Mouse (Mus musculus): Measurements from ENCODE around the gene Cactin. TPM values are rescaled to one million over a fixed set of nuclear protein-coding genes. Genes with fewer than 3 reads are reported as not detected.

Cactin gene
- total RNA-seq, 2 experiments from 2014 or later: 20.7 to 21.0 TPM

DNA sequence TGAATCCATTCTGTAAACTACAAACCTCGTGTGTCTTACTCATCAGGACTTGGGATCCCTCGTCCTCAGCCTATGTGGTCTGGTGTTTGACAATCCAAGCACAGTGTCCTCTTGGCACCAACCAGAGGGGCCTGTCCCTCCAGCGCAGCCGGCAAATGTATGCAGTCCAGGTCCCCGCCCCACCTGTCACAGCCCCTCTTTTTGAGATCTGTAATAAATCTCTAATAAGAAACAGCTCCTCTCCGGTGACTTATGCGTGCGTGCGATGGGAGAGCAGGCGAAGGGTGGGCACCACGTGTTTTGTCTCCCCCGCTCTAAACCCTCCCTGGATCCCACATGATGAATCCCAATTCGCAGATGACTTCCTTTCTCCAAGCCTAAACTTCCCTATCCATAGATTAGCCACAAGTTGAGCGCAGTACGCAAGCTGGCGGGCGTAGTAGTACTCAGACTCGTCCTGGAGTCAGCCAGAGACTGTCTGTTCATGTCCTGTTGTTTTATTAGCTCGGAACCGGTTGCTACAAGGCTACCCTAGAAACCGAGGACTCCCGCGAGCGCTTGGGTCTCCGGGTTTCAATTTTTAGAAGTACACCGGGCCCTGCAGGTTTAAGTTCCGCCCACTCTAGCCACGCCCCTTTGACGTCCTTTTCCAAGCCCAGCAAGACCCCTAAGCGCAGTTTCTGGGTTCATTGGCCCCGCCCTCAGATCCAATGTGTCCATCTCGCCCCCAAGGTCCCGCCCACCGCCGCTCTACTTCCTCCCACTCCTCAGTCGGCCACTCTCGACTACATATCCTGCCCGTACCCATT lies 958 bp upstream of the Cactin start:
- peak; percentile 97 for DNase-seq

DNA sequence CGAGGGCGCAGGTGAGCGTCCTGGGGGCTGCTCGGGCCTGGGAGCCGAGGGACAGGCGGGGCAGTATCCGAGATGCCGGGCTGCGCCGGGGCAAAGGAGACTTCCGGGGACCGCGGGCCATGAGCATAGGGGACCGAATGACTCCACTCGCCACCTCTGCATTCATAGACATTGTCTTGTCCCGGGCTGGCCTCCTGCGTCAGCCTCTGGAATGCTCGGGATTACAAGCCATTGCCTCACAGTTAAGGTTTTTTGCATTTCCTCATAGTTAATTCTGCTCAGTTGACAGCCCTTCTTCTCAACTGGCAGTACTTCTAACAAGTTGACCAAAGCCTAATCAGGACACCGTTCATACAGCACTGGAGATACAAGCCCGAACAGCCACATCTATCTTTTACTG lies 533 bp downstream of the Cactin start:
- DNase-seq: no peak

DNA sequence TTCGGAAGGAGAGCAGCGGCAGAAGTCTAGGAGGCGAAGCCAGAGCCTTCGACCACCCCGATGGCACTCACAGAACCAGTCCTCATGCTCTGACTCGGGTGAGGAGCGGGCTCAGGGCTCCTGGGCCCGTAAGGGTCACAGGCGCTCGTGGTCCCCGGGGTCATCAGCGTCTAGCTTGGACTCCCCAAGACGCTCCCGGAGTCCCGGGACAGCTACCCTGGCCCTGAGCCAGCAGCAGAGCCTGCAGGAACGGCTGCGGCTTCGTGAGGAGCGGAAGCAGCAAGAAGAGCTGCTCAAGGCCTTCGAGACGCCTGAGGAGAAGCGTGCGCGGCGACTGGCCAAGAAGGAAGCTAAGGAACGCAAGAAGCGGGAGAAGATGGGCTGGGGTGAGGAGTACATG lies 1.5 kb downstream of the Cactin start:
- DNase-seq: no peak

DNA sequence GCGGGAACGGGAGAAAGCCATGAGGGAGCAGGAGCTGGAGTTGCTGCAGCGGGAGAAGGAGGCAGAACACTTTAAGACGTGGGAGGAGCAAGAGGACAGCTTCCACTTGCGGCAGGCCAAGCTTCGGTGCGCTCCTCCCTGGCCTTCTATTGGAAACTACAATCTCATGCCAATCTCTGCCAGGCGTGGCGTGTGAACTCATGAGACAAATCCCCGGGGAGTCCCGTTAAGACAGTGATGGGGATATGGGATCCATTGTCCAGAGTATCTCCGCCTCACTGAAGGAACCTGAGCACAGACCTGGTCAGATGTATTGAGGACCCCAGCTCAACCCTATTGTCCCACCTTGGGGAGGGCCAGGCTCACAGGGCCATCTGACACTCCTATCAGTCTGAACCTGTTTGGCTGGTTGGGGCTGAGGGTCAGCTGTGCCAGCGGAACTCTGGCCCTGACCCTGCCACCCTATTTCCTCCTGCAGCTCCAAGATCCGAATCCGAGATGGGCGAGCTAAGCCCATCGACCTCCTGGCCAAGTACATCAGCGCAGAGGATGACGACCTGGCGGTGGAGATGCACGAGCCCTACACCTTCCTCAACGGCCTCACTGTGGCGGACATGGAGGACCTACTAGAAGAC lies 2.4 kb downstream of the Cactin start:
- DNase-seq: no peak

DNA sequence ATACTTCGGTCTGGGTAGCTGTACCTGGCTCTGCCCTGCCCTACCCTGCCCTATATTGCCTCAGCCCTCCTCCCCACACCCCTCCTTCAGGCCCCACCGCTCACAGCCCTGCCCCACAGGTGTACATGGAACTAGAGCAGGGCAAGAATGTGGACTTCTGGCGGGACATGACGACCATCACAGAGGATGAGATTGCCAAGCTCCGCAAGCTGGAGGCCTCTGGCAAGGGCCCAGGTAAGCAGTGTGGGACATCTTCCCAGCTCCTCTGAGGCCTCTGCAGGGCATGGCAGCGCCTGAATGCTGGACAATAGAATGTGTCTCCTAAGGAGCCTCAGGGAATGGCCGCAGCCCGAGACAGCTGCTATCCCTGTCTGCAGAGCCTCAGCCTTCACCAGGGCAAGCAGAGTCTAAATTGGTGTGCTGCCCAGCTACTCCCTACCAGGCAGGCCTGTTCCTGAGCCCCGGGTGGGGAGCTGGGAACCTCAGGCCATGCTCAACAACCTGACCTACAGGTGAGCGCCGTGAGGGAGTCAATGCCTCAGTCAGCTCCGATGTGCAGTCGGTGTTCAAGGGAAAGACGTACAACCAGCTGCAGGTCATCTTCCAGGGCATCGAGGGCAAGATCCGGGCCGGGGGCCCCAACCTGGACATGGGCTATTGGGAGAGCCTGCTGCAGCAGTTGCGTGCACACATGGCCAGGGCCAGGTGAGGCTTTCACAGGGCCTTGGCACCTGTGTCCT lies 3.1 kb downstream of the Cactin start:
- DNase-seq: no peak

DNA sequence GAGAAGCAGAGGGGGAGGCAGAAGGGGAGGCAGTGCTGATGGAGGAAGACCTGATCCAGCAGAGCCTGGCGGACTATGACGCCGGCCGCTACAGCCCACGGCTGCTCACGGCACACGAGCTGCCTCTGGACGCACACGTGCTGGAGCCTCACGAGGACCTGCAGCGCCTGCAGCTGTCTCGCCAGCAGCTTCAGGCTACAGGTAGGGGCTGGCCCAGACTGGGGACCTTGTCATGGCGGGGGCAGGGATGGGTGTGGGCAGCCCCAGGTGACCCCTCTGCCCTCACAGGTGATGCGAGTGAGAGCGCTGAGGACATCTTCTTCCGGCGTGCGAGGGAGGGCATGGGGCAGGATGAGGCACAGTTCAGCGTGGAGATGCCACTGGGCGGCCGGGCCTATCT lies 4.3 kb downstream of the Cactin start:
- DNase-seq: no peak

DNA sequence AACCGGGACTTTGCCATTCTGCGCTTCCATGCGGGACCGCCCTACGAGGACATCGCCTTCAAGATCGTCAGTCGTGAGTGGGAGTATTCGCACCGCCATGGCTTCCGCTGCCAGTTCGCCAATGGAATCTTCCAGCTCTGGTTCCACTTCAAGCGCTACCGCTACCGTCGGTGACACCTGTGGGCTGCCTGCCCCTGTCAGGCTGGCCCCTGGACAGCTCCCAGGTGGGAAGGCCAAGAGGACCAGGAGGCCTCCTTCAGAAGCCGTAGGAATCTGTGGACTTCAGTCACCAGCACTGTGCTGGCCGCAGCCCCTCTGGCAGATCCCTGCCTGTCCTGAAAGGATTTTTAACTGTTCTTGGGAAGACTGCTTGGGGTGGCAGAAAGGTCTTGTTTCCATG lies 4.9 kb downstream of the Cactin start:
- no peak for DNase-seq

DNA sequence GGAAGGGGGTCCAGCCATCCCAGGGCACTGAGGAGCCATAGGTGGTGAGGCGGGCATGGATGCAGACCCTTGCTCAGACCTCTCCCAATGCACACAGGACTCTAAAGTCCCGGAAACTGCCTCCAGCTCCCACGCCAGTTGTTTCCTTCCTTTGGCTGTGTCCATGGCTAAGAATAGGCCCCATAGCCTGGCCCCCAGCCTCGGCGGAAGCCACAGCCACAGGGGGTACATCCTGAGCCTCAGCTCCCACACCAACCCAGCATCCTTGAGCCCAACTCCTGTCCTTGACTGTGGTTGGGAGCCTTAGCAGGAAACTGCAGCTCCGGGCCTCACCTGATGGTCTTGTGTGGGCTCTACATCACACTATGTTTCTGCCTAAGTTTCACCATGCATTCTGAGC lies 6.0 kb downstream of the Cactin start:
- peak; percentile 67 for DNase-seq

DNA sequence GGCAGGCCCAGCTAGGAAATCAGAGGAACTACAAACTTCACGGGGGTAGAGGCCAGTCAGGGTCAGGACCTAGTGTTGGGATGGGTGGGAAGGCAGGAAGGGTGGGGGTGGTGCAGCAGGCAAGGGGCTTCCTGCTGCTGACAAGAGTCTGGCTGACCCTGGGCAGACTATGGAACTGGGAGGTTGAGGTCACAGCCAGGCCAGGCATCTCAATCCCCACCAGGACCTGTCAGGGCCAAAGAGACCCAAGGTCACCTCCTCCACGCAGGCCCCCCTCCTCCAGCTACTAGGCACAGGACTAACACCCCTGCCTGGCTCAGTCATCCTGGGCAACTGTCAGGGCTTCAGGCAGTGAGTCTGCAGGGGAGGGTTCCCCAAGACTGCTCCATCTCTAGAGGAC lies 7.1 kb downstream of the Cactin start:
- no peak for DNase-seq

DNA sequence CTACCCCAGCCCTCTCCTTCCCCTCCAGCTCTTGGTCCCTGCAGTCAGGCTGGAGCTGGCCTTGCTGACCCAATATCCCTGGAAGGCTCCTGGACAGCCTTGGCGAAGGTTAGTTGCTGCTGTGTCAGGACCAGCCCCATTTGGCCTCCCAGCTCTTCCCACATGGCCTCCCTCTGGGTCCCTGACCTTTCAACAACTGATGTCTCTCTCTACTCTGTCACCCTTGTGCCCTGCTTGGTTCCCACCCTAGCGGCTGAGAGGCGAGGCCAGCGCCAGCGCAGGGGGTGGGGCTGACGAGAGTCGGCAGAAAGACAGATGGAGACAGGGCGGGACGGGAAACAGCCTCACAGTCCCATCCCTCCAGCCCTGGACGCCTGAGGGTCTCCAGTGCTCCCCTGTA lies 7.5 kb downstream of the Cactin start, which contains the start of gene Tbxa2r:
Gene Tbxa2r, plus strand, starts transcription at position 346 of the 400 bp plus-strand sequence.
- DNase-seq: peak; percentile 74

DNA sequence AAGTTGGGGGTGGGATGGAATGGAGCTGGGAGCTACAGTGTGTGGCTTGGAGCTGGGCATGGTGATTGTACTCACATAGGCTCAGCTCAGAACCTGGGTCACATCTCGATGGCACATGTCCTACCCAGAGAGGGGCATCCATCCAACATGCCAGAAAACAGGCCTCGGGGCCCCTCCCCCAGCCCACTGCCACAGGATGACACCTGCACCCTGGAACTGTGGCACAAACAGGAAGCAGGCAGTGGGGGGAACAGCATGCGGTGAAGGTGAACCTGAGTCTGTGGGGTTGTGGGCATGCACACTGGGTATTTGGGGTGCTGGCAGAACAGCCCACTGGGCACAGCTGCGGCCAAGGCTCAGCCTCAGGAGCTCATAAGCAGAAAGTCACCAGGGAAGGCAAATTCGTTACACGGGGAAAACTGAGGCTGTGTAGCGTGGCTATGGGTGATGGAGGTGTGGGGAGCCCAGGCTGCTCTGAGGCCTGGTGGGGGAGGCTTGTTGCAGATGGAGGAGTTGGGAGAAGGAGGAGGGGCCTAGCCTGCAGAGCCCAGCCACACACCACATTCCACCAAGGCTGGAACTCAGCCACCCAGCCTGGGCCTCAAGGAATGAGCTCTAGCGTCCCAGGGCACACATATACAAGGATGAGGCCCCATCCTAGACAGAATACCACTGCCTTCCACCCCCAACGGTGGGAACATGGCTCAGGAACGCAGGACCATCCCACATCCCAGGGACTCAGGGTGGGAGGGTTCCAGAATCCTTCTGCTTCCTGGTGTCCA lies 8.5 kb downstream of the Cactin start:
- DNase-seq: peak; percentile 72

DNA sequence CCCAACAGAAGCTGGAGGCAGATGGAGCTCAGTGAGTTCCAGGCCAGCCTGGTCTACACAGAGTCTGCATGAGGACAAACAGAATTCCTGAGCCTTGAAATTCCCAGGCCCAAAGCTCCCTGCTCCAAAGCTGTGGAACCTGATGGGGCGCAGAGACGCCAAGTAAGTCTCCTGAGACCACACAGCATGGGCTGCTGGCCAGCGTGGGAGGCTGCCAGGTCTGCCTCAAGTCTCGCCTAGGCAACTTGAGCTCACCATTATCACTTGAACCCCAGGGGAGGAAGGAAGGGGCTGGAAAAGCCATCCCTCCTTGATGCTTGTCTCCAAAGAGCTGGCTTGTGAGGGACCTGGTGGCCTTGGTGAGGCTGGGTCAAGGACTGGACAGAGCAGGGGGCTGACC lies 9.1 kb downstream of the Cactin start:
- DNase-seq: peak; percentile 66

DNA sequence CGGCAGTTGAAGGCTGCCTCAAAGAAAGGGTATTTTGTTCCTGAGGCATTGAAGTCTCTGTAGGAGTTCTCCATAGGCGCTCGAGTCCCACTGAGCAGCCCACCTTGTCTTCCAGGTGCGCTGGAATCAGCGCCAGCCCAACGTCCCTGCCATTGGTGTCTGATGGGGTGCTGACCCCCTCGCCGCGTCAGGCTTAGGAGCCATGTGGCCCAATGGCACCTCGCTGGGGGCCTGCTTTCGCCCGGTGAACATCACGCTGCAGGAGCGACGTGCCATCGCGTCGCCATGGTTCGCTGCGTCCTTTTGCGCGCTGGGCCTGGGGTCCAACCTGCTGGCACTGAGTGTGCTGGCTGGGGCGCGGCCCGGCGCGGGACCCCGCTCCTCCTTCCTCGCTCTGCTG lies 11.4 kb downstream of the Cactin start:
- DNase-seq: no peak

DNA sequence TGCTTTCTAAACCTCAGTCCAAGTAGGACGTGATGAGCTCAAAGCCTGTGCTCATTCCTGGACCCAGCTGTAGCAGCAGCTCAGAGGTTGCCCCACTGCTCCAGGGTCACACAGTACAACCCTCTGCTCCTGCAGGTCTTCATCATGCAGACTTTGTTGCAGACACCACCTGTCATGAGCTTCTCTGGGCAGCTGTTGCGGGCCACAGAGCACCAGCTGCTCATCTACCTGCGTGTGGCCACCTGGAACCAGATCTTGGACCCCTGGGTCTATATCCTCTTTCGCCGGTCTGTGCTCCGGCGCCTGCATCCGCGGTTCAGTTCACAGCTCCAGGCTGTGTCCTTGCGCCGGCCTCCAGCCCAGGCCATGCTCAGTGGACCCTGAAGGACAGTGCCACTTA lies 13.4 kb downstream of the Cactin start:
- no peak for DNase-seq

DNA sequence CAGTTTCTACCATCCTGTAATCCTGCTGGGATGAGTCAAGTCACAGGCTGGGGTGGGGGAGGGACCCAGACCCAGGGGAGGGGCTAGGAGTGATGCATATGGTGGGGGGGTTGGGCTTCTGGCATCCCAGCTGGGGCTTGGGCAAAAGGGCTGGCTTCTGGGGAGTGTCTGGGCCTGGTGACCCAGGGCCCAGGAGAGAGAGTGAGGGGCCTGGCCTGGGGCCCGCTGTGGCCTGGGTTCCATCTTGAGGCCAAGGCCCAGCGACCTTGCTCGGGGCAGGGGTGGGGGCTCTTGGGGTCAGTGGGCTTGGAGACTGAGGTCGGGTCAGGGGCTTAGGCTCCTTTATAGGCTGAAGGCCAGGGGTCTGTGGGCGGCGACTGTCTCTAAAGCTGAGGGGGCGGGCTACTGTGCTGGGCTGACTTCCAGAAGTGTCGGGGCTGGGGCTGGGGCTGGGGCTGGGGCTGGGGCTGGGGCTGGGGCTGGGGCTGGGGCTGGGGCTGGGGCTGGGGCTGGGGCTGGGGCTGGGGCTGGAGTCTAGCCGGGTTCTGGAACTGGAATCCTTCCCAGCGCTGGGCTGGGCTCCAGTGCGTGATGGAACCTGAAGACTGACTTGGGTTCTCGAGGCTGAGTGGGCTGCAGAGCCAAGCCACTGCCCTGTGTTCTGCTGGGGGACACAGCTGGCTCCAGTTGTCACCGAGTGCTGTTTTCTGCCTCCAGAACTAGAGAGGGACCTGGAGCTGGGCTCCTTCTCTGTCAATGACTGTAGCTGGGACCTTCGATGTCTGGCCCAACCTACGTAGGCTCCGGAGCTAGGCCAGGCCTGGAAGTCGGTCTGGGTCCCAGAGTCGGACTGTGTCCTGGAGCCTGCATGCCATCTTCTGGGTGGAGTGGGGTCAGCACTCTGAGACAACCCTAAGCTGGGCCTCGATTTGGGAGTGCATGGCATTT lies 14.8 kb downstream of the Cactin start:
- peak; percentile 68 for DNase-seq

DNA sequence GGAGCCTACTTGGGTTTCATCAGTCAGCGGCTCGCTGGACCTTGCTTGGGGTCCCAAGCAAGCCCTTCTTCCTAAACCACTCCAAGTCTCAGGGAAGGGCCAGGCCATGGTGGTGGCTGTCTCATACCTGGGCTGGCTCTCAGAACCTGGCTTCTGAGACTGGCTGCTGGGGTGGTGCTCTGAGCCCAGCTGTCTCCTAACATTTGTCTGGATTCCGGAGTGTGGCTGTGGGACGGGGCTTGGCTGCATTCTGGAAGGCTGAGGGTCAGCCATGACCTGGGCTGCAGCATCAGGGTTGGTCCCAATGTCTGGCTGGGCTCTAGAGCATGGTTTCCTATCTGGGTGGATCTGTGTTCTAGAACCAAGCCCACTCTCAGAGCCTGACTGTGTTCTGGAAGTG lies 15.7 kb downstream of the Cactin start:
- DNase-seq: no peak

DNA sequence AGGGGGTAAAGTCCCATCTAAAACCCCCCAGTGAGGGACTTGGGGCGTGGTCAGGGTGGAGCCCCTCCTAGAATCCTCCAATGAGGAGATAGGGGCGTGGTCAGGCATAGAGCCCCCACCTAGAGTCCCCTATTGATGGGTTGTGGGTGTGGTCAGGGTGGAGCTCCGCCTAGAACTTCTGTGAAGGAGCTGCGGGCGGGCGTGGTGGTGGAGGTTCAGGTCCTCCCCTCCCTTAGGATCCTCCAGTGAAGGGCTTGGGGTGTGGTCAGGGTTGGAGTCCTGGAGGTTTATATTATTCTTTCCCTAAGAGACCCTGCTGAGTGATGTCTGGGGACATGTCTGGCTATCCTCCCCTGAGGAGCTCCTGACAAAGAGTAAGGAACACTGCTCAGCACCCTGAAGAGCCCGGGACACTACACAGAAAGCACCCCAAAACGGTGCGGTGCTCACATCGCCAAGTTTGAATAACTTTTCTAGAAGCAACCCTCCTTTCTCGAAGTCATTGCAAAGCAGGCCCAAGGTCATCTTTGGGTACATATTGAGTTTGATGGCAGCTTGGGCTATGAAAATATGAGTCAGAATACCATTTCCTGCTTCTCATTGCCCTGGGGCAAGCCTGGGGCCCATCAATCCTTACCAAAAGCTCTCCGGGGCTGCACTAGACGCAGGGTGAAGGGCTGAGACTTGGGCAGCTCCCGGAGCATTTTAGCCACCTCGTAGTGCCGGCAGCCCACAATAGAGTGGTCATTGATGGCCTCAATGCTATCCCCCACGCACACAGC lies 19.8 kb downstream of the Cactin start:
- DNase-seq: no peak

DNA sequence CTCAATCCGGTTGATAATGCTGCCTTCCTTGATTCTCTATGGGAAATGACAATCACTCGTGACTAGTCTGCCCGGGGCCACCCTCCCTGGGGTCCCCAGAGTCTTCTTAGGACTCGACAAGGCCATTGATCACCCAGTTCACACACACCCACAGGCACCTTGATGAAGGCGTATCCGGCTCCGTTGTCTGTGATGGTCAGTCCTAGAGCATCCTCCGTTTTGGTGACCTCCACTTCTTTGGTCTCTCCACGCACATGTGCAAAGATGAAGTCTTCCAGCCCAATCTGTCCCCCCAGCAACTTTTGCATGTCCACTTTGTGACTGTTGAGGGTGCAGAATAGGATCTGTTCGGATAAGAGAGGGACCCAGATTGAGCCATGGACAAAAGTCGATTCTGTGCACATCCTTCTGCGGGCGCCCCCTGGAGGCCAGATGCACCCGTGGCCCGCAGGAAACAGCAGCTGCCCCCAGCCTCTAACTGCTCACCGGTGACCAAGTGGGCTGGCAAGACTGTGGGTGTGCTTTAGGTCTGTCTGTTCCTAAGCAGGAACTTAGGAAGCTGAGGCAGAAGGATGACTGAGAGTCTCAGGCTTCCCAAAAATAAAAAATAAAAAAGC lies 20.5 kb downstream of the Cactin start:
- peak; percentile 85 for DNase-seq

DNA sequence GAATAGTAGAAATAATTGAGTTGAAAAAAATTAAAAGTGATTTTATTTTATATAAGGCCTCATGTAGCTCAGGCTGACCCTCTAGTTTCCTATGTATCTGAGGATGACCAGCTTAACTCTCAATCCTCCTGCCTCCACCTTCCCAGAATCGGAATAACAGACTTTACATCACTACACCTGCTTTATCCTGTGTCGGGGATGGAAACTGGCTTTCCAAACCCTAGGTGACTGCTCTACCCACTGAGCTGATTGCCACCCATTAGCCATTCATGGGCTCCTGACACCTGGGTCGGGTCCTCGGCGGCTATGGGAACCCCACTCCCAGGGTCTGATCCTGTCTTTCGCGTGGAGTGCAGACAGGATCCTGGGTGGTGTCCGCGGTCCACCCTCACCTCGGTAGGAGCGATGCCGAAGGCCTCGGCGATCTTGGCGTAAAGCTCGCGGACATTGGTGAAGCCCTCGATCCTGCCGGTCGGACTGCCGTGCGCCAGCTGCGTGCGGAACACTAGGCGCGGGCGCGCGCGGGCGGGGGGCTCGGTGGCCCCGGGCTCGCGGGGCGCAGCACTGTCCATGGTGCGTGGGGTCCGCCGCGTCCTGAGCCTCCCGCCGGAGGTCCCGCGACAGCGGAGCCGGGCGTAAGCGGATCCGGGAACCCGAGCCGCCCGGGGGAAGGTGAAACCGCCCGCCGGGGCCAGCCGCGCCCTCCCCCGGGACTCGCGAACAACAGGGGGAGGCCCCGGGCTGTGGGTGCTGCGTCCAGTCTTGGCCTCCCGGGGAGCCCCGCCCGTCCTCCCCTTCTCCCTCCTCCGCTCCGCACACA lies 22.0 kb downstream of the Cactin start, which contains the start of gene Gipc3:
Gene Gipc3, minus strand, starts transcription at position 581 of the 820 bp plus-strand sequence.
- DNase-seq: no peak
